Mouse (Mus musculus): Measurements from ENCODE around the gene Kdm1b.

Gene Kdm1b

GRCm38 (mm10) chr13:47109239-47109638 lies 65.9 kb downstream of the Kdm1b start:
- no peak for DNase-seq (ENCODE audit: low read depth, low spot score)

DNA sequence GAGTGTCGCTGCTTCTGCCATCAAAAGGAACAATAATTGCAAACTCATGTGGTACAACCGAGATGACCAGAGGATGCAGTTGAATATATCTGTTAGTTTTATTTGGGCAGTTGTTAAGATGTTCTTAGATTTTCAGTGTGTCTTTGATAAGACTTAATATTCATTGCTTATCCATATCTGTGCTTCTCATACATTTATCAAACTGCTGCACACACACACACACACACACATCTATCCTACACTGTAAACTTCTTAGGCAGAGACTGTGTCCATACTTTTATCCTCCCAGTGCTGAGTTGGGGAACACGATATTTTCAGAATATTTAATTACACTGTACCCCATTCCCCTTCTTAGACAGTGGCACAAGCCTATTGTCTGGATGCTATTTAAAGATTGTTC lies 67.9 kb downstream of the Kdm1b start:
- DNase-seq (ENCODE audit: low read depth, low spot score): no peak

- DNase-seq (ENCODE audit: low read depth, low spot score): no peak
Observed at GRCm38 (mm10) chr13:47112056-47112455, 68.8 kb downstream of the Kdm1b start.

- no peak for DNase-seq (ENCODE audit: low read depth, low spot score)
Observed at GRCm38 (mm10) chr13:47112924-47113323, 69.6 kb downstream of the Kdm1b start.

DNA sequence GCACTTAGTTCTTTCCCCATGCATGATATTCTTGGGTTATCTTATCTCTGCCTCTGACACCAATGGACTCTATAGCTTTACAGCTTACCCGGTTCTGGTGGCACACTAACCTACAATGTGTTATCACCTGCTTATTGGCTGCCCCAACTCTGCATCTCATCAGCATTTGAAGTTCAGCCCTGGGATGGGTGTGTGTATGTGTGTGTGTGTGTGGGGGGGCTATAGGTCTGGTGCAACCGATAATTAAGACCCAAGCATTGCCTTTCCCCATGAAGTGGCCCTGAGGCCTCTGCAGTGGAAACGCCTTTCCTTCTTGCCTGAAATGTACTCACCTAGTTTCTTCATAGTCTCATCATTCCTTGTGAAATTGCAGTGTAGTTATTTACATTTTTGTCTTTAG lies 72.7 kb downstream of the Kdm1b start:
- DNase-seq (ENCODE audit: low read depth, low spot score): no peak

DNA sequence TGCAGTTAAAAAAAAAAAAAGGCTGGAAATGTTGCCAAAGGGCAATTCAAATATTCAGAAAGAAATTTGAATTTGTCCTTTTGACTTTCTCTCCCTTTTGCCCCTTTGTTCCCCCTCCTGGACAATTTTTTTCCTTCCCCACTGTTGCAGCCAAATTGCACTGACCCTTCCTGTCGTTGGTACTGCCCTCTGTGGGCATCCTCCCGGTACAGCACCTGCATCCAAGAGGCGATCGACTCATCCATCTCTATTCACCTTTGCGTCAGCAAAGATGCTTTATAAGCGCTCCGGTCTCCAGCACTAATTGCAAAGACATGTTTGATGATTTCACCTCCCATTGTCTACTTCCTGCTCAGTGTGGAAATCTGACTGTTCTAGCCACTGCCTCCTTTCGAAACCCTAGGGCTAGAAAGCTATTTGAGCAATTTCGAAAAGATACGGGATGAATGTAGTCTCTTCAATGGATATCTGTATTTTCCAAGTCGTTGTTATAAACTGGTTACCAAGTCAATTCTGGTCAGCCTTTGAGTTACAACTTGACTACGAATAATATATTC lies 78.1 kb downstream of the Kdm1b start:
- no peak for DNase-seq (ENCODE audit: low read depth, low spot score)

- no peak for DNase-seq (ENCODE audit: low read depth, low spot score)
Observed at GRCm38 (mm10) chr13:47122537-47123430, 79.5 kb downstream of the Kdm1b start, which contains the start of gene Rnf144b. Gene Rnf144b, plus strand, starts transcription at chr13:47122656.

GRCm38 (mm10) chr13:47124449-47124848 lies 81.2 kb downstream of the Kdm1b start:
- DNase-seq (ENCODE audit: low read depth, low spot score): no peak

DNA sequence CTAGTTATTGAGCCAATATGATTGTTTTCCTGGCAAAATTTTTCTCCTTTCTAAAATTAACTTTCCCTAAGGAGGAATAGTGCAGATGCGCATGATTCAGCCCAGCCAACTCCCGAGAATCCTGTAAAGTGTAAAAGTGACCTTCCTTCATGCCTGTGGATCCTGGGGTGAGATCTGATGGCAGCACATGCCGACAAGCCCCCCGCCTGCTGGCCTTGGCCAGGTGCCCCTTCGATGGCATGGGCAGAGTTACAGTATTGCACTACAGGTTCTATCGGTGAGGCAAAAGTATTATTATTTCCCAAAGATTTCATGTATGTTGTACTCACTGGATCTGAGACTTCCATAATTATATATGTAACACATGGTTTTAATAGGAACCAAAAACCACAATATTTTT lies 81.7 kb downstream of the Kdm1b start:
- DNase-seq (ENCODE audit: low read depth, low spot score): no peak

GRCm38 (mm10) chr13:47125595-47125994 lies 82.3 kb downstream of the Kdm1b start:
- DNase-seq (ENCODE audit: low read depth, low spot score): no peak

- DNase-seq (ENCODE audit: low read depth, low spot score): no peak
Observed at GRCm38 (mm10) chr13:47129090-47129489, 85.8 kb downstream of the Kdm1b start.

DNA sequence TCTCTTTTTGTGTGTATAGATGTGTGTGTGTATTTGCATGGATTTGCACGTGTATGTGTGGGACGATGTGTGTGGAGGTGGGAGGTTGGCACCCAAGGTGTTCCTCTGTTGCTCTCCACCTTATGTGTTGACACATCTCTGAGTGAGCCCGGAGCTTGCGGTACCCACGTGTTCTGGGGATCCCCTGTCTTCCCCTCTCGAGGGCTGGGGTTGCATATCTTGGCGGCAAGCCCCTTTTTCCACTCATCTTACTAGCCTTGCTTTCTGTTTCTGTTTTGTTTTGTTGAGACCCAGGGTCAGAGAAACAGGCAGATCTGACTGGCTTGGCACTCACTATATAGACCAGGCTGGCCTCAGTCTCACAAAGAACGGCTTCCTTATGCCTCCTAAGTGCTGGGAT lies 89.8 kb downstream of the Kdm1b start:
- no peak for DNase-seq (ENCODE audit: low read depth, low spot score)

- peak; percentile 71 for DNase-seq (ENCODE audit: low read depth, low spot score)
Observed at GRCm38 (mm10) chr13:47134836-47135235, 91.5 kb downstream of the Kdm1b start.

All from telencephalon, adult 2 months (tissue).